Mouse (Mus musculus): ENCODE data around the gene Gm44579. TPM values are rescaled to one million over a fixed set of nuclear protein-coding genes. Genes with fewer than 3 reads are reported as not detected.

Gene Gm44579
- polyA plus RNA-seq (2015; fragmentation: Nextera tagmentation; extraction: Ambion mirVana), result not detected in 2 replicates

DNA sequence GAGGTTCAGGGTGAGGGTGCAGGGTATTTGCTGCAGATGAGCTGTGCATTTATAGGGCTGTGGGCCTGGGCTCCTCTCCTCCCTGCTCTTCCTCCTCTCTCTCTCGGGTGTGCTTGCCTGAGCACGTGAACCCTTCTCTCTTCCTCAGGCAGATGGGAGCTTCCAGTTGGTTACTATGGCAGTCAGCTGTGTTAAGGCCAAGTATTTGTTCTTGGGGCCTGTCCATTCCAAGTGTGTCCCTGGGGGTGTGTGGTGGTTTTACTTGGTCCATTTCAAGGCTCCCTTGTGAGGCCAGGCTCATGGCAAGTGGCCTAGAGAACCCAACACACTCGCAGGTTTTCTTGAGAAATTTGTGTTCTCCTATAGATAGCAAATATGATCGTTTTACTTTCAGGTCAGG is at the start of gene Gm44579, which contains the start of gene Olfr287:
Gene Gm44579 (minus strand): TSS at position 101 of the 400 bp plus-strand sequence.
Gene Olfr287 (minus strand): TSS at position 180 of the 400 bp plus-strand sequence.
- H3K4me2 ChIP-seq, result no peak within 1 kb of the TSS
- no peaks in the 10 kb centered on the region for H3K4me1 ChIP-seq
- H3K9me3 ChIP-seq (replicated peaks), result no peaks in the 10 kb centered on the region
- 77% methylated on average over 4 of the region's 4 CpGs for WGBS
- no peak within 1 kb of the TSS for H3K4me3 ChIP-seq
- H3K9ac ChIP-seq, result no peak within 1 kb of the TSS
- no peak within 1 kb of the TSS for H3K27ac ChIP-seq
- H3K36me3 ChIP-seq (ENCODE audit: poor library complexity, severe bottlenecking), result no peaks in the 10 kb centered on the region
- no peaks in the 10 kb centered on the region for H3K27me3 ChIP-seq
- ATAC-seq, result no peak

- Histone ChIP-seq H3K27me3 (no peaks in the 10 kb centered on the region), H3K36me3 (ENCODE audit: poor library complexity, severe bottlenecking) (no peaks in the 10 kb centered on the region), H3K9ac (no peak overlapping the region), H3K27ac (no peak overlapping the region), H3K9me3 (replicated peaks) (no peaks in the 10 kb centered on the region), H3K4me3 (no peak overlapping the region), H3K4me1 (no peaks in the 10 kb centered on the region), H3K4me2 (no peak overlapping the region)
- WGBS, result 80% methylated on average over 7 of the region's 7 CpGs
- no peak for ATAC-seq
Measured at GRCm38 (mm10) chr15:98257776-98258175, 37.0 kb upstream of the Gm44579 start.

- no peaks in the 10 kb centered on the region for H3K4me1 ChIP-seq
- WGBS, result 87% methylated on average over 8 of the region's 8 CpGs
- ATAC-seq, result no peak
- no peak within 1 kb of the TSS for H3K4me3 ChIP-seq
- no peak within 1 kb of the TSS for H3K4me2 ChIP-seq
- no peaks in the 10 kb centered on the region for H3K36me3 ChIP-seq (ENCODE audit: poor library complexity, severe bottlenecking)
- no peak within 1 kb of the TSS for H3K27ac ChIP-seq
- H3K9ac ChIP-seq, result no peak within 1 kb of the TSS
- no peaks in the 10 kb centered on the region for H3K27me3 ChIP-seq
- no peaks in the 10 kb centered on the region for H3K9me3 ChIP-seq (replicated peaks)
Measured at GRCm38 (mm10) chr15:98257193-98257592, 36.4 kb upstream of the Gm44579 start, which contains the start of gene H1fnt. Gene H1fnt (minus strand): TSS chr15:98257293.

DNA sequence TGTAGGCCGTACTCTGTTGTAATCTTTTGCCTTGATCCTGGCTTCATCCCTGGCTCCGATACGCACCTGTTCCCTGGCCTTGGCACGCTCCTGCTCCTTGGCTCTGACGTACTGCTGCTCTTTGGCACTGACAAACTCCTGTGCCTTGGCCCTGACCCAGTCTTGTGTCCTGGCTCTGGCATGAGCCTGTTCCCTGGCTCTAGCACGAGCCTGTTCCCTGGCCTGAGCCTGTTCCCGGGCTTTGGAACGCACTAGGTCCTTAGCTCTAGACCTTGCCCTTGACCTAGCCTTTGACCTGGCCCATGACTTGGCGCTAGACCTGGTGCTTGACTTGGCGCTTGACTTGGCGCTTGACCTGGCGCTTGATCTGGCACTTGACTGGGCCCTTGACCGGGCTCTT is 35.5 kb upstream of the Gm44579 start:
- H3K4me2 ChIP-seq, result no peak overlapping the region
- no peaks in the 10 kb centered on the region for H3K9me3 ChIP-seq (replicated peaks)
- no peaks in the 10 kb centered on the region for H3K27me3 ChIP-seq
- no peaks in the 10 kb centered on the region for H3K36me3 ChIP-seq (ENCODE audit: poor library complexity, severe bottlenecking)
- no peaks in the 10 kb centered on the region for H3K4me1 ChIP-seq
- H3K27ac ChIP-seq, result no peak overlapping the region
- ATAC-seq, result no peak
- H3K4me3 ChIP-seq, result no peak overlapping the region
- no peak overlapping the region for H3K9ac ChIP-seq
- 93% methylated on average over 13 of the region's 13 CpGs for WGBS

- Histone ChIP-seq H3K4me3 (no peak overlapping the region), H3K27me3 (no peaks in the 10 kb centered on the region), H3K4me1 (no peaks in the 10 kb centered on the region), H3K9ac (no peak overlapping the region), H3K9me3 (replicated peaks) (peaks cover 3% of the 10 kb centered on the region; the same call in 1 of the 2 replicates), H3K36me3 (ENCODE audit: poor library complexity, severe bottlenecking) (no peaks in the 10 kb centered on the region), H3K4me2 (no peak overlapping the region), H3K27ac (no peak overlapping the region)
- WGBS, result 93% methylated on average over 4 of the region's 4 CpGs
- no peak for ATAC-seq
Measured at GRCm38 (mm10) chr15:98235442-98235841, 14.7 kb upstream of the Gm44579 start.

- no peak for ATAC-seq
- Histone ChIP-seq H3K4me3 (no peak within 1 kb of the TSS), H3K9me3 (replicated peaks) (peaks cover 3% of the 10 kb centered on the region; the same call in 1 of the 2 replicates), H3K27ac (no peak within 1 kb of the TSS), H3K36me3 (ENCODE audit: poor library complexity, severe bottlenecking) (no peaks in the 10 kb centered on the region), H3K27me3 (no peaks in the 10 kb centered on the region), H3K4me2 (no peak within 1 kb of the TSS), H3K9ac (no peak within 1 kb of the TSS), H3K4me1 (no peaks in the 10 kb centered on the region)
- 86% methylated on average over 4 of the region's 4 CpGs for WGBS
Measured at GRCm38 (mm10) chr15:98234350-98234749, 13.6 kb upstream of the Gm44579 start, which contains the start of gene Olfr286. Gene Olfr286 (minus strand): TSS chr15:98234450.

DNA sequence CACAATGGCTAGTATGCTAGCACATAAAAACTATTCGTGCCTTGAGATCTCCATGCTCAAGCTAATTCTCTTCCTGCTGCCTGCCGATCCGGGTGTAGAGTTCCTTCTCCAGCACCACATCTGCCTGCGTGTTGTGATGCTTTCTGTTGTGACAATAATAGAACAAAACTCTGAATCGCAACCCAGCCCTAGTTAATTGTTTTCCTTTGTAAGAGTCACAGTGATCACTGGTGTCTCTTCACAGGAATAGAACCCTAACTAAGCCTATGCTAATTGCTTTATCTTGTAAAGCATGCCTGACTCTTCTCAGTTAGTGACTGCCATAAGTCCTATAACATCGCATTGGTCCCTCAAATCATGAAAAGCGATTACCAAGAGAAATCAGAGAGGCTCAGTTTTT is 5.3 kb upstream of the Gm44579 start:
- 67% methylated on average over 7 of the region's 7 CpGs for WGBS
- Histone ChIP-seq H3K36me3 (ENCODE audit: poor library complexity, severe bottlenecking) (no peaks in the 10 kb centered on the region), H3K4me1 (no peaks in the 10 kb centered on the region), H3K9me3 (replicated peaks) (no peaks in the 10 kb centered on the region), H3K4me2 (no peak overlapping the region), H3K27me3 (no peaks in the 10 kb centered on the region), H3K27ac (no peak overlapping the region), H3K4me3 (no peak overlapping the region), H3K9ac (no peak overlapping the region)
- ATAC-seq, result no peak

DNA sequence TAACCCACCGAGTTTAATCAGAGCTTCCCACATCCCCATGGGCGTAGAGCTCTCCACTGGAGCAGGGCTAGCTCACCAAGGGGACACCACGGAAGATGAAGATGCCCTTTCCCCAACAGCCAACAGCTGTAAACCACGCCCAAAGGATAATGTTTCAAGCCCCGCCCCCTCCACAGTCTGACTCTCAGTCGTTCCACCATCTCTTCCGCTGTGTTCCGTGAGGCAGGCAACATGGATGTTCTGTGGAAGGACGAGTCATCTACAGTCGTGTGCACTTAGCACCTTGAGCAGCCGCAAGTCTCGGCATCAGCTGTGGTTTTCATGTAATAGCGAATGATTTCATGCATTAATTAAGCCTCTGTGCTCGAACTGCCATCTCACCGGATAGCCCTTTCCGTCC is 4.8 kb upstream of the Gm44579 start:
- no peaks in the 10 kb centered on the region for H3K36me3 ChIP-seq (ENCODE audit: poor library complexity, severe bottlenecking)
- no peak overlapping the region for H3K9ac ChIP-seq
- WGBS, result 45% methylated on average over 16 of the region's 16 CpGs
- H3K27me3 ChIP-seq, result no peaks in the 10 kb centered on the region
- ATAC-seq, result no peak
- no peaks in the 10 kb centered on the region for H3K4me1 ChIP-seq
- no peak overlapping the region for H3K4me2 ChIP-seq
- no peak overlapping the region for H3K4me3 ChIP-seq
- no peaks in the 10 kb centered on the region for H3K9me3 ChIP-seq (replicated peaks)
- H3K27ac ChIP-seq, result no peak overlapping the region

DNA sequence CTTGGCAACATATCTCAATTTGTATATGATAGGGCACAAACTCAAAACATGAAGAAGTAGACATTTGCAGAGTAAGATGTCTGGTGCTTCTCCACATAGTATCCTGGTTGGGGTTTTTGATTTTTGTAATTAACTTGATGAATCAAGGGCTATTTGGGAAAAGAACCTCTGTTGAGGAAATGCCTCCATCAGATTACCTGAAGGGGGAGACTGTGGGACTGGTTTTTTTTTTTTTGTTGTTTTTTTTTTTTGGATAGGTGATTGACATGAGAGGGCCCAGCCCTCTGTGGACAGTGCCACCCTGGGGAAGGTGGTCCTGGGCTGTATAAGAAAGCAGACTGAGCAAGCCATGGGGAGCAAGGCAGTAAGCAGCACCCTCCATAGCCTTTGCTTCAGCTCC is 1.6 kb upstream of the Gm44579 start:
- Histone ChIP-seq H3K9ac (no peak overlapping the region), H3K36me3 (ENCODE audit: poor library complexity, severe bottlenecking) (no peaks in the 10 kb centered on the region), H3K4me3 (no peak overlapping the region), H3K27ac (no peak overlapping the region), H3K27me3 (no peaks in the 10 kb centered on the region), H3K4me1 (no peaks in the 10 kb centered on the region), H3K9me3 (replicated peaks) (no peaks in the 10 kb centered on the region), H3K4me2 (no peak overlapping the region)
- no peak for ATAC-seq

DNA sequence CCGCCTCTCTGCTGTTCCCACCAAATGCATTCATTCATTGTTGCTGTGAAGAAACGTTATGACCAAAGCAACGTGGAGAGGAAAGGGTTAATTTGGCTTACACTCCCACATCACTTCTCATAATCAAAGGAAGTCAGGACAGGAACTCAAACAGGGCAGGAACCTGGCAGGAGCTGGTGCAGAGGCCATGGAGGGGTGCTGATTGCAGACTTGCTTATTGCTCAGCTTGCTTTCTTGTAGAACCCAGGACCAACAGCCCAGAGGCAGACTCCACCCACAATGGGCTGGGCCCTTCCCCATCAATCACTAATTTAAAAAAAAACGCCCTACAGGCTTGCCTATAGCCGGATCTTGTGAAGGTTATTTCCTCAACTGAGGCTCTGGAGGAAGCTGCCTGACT is 6.6 kb downstream of the Gm44579 start:
- ATAC-seq, result no peak
- Histone ChIP-seq H3K9me3 (replicated peaks) (no peaks in the 10 kb centered on the region), H3K9ac (no peak overlapping the region), H3K4me3 (no peak overlapping the region), H3K4me2 (no peak overlapping the region), H3K27me3 (no peaks in the 10 kb centered on the region), H3K36me3 (ENCODE audit: poor library complexity, severe bottlenecking) (no peaks in the 10 kb centered on the region), H3K4me1 (no peaks in the 10 kb centered on the region), H3K27ac (no peak overlapping the region)
- 82% methylated on average over 5 of the region's 5 CpGs for WGBS

DNA sequence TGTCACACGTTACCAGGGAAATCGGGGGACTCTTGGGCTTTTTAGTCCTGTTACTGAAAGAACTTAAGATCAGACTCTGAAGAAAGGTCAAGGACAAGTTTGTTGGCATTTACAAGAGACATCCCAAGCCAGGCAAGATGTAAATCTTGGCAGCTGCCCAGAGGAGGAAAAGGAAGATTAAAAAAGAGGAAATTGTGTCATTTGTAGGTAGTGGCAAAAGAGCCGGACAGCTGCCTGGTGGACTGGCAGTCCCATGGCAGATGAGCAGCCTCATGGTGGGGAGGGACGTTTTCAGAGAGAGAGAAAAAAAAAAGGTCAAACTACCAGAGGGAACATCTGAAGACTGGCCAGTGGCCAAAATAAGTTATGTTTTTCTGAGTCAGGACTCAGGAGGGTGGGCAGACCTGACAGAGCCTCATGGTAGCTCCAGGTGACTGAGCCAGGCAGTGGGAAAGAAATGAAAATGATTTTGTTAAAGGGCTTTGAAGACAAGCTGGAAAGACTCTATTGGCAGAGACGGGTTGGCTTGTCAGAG is 7.4 kb downstream of the Gm44579 start:
- no peak overlapping the region for H3K9ac ChIP-seq
- no peaks in the 10 kb centered on the region for H3K4me1 ChIP-seq
- no peak overlapping the region for H3K4me3 ChIP-seq
- H3K9me3 ChIP-seq (replicated peaks), result no peaks in the 10 kb centered on the region
- no peaks in the 10 kb centered on the region for H3K36me3 ChIP-seq (ENCODE audit: poor library complexity, severe bottlenecking)
- H3K27ac ChIP-seq, result no peak overlapping the region
- WGBS, result 81% methylated on average over 5 of the region's 5 CpGs
- ATAC-seq, result no peak
- H3K4me2 ChIP-seq, result no peak overlapping the region
- H3K27me3 ChIP-seq, result no peaks in the 10 kb centered on the region

DNA sequence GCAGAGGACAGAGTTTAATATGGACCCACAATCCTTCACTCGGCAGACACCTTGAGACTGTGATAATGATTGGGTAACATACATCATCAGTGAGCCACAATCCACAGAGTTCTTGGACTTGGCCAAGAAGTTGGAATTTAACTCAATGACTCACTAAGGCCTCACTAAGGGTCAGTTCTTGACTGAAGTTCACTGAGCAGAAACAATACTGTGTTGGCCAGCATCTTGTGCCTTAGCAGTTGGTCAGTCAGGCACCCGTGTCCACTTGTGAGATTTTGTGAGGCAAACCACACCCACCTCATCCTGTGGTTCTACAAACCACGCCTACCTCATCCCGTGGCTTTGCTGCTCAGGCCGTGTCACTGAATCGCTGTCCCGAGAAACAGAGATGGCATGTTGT is 11.1 kb downstream of the Gm44579 start:
- 83% methylated on average over 7 of the region's 7 CpGs for WGBS
- H3K27me3 ChIP-seq, result no peaks in the 10 kb centered on the region
- ATAC-seq, result no peak

DNA sequence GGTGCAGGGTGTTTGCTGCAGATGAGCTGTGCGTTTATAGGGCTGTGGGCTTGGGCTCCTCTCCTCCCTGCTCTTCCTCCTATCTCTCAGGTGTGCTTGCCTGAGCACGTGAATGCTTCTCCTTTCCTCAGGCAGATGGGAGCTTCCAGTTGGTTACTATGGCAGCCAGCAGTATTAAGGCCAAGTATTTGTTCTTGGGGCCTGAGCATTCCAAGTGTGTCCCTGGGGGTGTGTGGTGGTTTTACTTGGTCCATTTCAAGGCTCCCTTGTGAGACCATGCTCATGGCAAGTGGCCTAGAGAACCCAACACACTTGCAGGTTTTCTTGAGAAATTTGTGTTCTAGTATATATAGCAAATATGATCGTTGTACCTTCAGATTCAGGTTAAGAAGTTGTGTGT is 25.3 kb downstream of the Gm44579 start, which contains the start of gene Olfr288:
Gene Olfr288 (minus strand): TSS at position 101 of the 400 bp plus-strand sequence.
- no peak within 1 kb of the TSS for H3K4me3 ChIP-seq
- WGBS, result 72% methylated on average over 3 of the region's 3 CpGs
- ATAC-seq, result no peak
- H3K27ac ChIP-seq, result no peak within 1 kb of the TSS
- no peaks in the 10 kb centered on the region for H3K9me3 ChIP-seq (replicated peaks)
- no peaks in the 10 kb centered on the region for H3K27me3 ChIP-seq
- H3K4me2 ChIP-seq, result no peak within 1 kb of the TSS
- H3K9ac ChIP-seq, result no peak within 1 kb of the TSS
- no peaks in the 10 kb centered on the region for H3K36me3 ChIP-seq (ENCODE audit: poor library complexity, severe bottlenecking)
- no peaks in the 10 kb centered on the region for H3K4me1 ChIP-seq

More for the DNA sequence above, 11.1 kb downstream of the Gm44579 start:
- Histone ChIP-seq H3K4me1 (no peaks in the 10 kb centered on the region), H3K9ac (no peak overlapping the region), H3K27ac (no peak overlapping the region), H3K4me3 (no peak overlapping the region), H3K9me3 (replicated peaks) (no peaks in the 10 kb centered on the region), H3K4me2 (no peak overlapping the region), H3K36me3 (ENCODE audit: poor library complexity, severe bottlenecking) (no peaks in the 10 kb centered on the region)

Measured in forebrain, embryonic 13.5 days (tissue).